Comparison of ENCODE assay signal across 14 mouse cellular contexts in the genomic region with DNA sequence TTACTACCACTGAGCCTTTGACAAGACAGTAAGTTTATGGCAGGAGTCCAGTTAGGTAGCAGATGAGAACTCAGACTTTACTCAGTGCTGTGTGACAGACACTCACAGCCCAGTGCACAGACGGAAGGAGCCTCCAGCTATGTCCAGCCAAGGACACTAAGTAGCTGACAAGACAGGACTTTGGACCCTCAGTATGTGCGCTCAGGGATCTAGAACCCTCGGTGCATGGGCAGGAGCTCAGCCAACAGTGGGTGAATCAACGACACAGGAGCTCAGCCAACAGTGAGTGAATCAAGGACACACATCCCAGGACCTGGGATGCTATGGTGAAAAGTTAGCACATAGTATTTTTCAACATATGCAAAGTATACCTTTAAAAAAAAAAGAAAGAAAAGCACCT. TPM values are rescaled to one million over a fixed set of nuclear protein-coding genes. Genes with fewer than 3 reads are reported as not detected.
DNase-seq lines count a peak whose midpoint lies in the region; ATAC-seq and TF ChIP-seq lines count a peak whose summit lies in the region.
"Had no signal": no experiment of that assay in that cellular context is flagged by ENCODE, and none has a peak within 500 bp of the region (broad histone marks: within the 10 kb centered on the region; RNA-seq: fewer than 3 reads in every experiment).

No protein-coding gene starts in this region.

- peaks cover 5% of the 10 kb centered on the region; the same call in 1 of the 2 replicates for H3K4me1 ChIP-seq in heart, postnatal 0 days (ENCODE audit: control insufficient read depth, insufficient read depth)
- peaks cover 5% of the 10 kb centered on the region; the same call in 1 of the 2 replicates for H3K4me1 ChIP-seq in intestine, embryonic 16.5 days (ENCODE audit: control insufficient read depth, insufficient read depth, low read length)
- no peaks in the 10 kb centered on the region for H3K4me1 ChIP-seq in kidney, postnatal 0 days (replicated peaks; ENCODE audit: insufficient read depth, low read length)
- H3K4me1 ChIP-seq: forebrain, embryonic 13.5 days; midbrain, embryonic 12.5 days; neural tube, embryonic 15.5 days had no signal

- no peak for TF ChIP-seq EP300 in heart, postnatal 0 days (IDR thresholded peaks at IDR 0.05; ENCODE audit: low read depth)

- H3K4me2 ChIP-seq in heart, postnatal 0 days (ENCODE audit: low read depth, low read length), result no peak overlapping the region
- no peak overlapping the region for H3K4me2 ChIP-seq in intestine, embryonic 16.5 days (ENCODE audit: low read depth, low read length)
- no peak overlapping the region for H3K4me2 ChIP-seq in kidney, postnatal 0 days (ENCODE audit: low read length)
- H3K4me2 ChIP-seq: embryonic facial prominence, embryonic 15.5 days; forebrain, embryonic 13.5 days; limb, embryonic 12.5 days; midbrain, embryonic 12.5 days; neural tube, embryonic 15.5 days had no signal

- DNase-seq in adrenal gland, postnatal 36 days, result peak; percentile 34 to 36
- DNase-seq in adrenal gland, postnatal 4 days (ENCODE audit: low spot score in 2 of 2), result no peak
- no peak for DNase-seq in heart, postnatal 0 days (ENCODE audit: low spot score)
- no peak for DNase-seq in heart, postnatal 14 days
- no peak for DNase-seq in kidney, postnatal 0 days (ENCODE audit: low spot score)
- no peak for DNase-seq in layer of hippocampus, postnatal 36 days
- no peak for DNase-seq in c-Kit-positive CD71-positive TER-119-positive erythroid progenitor cells, embryonic 14.5 days (ENCODE audit: low spot score)

- H3K9ac ChIP-seq in heart, postnatal 0 days (replicated peaks; ENCODE audit: low read depth, low read length), result no peak overlapping the region
- no peak overlapping the region for H3K9ac ChIP-seq in intestine, embryonic 16.5 days (ENCODE audit: low read depth, low read length)
- no peak overlapping the region for H3K9ac ChIP-seq in kidney, postnatal 0 days (ENCODE audit: low read depth, low read length)
- H3K9ac ChIP-seq: embryonic facial prominence, embryonic 15.5 days; forebrain, embryonic 13.5 days; limb, embryonic 12.5 days; midbrain, embryonic 12.5 days; neural tube, embryonic 15.5 days had no signal

- WGBS in heart, postnatal 0 days, result 80% methylated on average over 4 of the region's 4 CpGs
- 67% methylated on average over 4 of the region's 4 CpGs for WGBS in intestine, embryonic 16.5 days
- WGBS in kidney, postnatal 0 days, result 72% methylated on average over 4 of the region's 4 CpGs

- no peak overlapping the region for H3K4me3 ChIP-seq in heart, postnatal 0 days (ENCODE audit: low read depth, low read length)
- H3K4me3 ChIP-seq in intestine, embryonic 16.5 days (ENCODE audit: low read length), result no peak overlapping the region
- no peak overlapping the region for H3K4me3 ChIP-seq in kidney, postnatal 0 days (replicated peaks; ENCODE audit: low read depth, low read length)
- H3K4me3 ChIP-seq: embryonic facial prominence, embryonic 15.5 days; forebrain, embryonic 13.5 days; limb, embryonic 12.5 days; midbrain, embryonic 12.5 days; neural tube, embryonic 15.5 days had no signal

- no peak for ATAC-seq in heart, postnatal 0 days (ENCODE audit: insufficient read depth, low read depth)
- ATAC-seq in intestine, embryonic 16.5 days, result peak; percentile 39; the same call in 1 of the 2 replicates
- ATAC-seq in kidney, postnatal 0 days (replicated peaks; ENCODE audit: low FRiP score, low read depth), result peak; percentile 75; the same call in 1 of the 2 replicates

- peak overlapping the region; percentile 49; the same call in 1 of the 2 replicates for H3K27ac ChIP-seq in heart, postnatal 0 days (ENCODE audit: low read depth)
- 0 out of 2 replicates have a peak overlapping the region, but pooled peaks have one; percentile 16 for H3K27ac ChIP-seq in intestine, embryonic 16.5 days (ENCODE audit: low read length)
- no peak overlapping the region for H3K27ac ChIP-seq in kidney, postnatal 0 days
- H3K27ac ChIP-seq: limb, embryonic 12.5 days; macrophage; neural tube, embryonic 15.5 days had no signal

- TF ChIP-seq CTCF in heart, postnatal 0 days (IDR thresholded peaks at IDR 0.05; ENCODE audit: low read depth), result no peak
- no peak for TF ChIP-seq CTCF in kidney, postnatal 0 days (IDR thresholded peaks at IDR 0.05; ENCODE audit: low read depth)

- no peaks in the 10 kb centered on the region for H3K36me3 ChIP-seq in heart, postnatal 0 days (replicated peaks; ENCODE audit: control insufficient read depth, insufficient read depth, low read length)
- H3K36me3 ChIP-seq in intestine, embryonic 16.5 days (ENCODE audit: control insufficient read depth, insufficient read depth, low read length), result 0 out of 2 replicates have a peak, but pooled peaks cover 2% of the 10 kb centered on the region
- peaks cover 24% of the 10 kb centered on the region for H3K36me3 ChIP-seq in kidney, postnatal 0 days (ENCODE audit: insufficient read depth, low read length)
- H3K36me3 ChIP-seq: embryonic facial prominence, embryonic 15.5 days had no signal

- H3K9me3 ChIP-seq in heart, postnatal 0 days (replicated peaks; ENCODE audit: control insufficient read depth, low read length), result no peaks in the 10 kb centered on the region
- no peaks in the 10 kb centered on the region for H3K9me3 ChIP-seq in intestine, embryonic 16.5 days (ENCODE audit: control insufficient read depth, low read length)
- H3K9me3 ChIP-seq in kidney, postnatal 0 days (replicated peaks; ENCODE audit: low read length), result no peaks in the 10 kb centered on the region
- H3K9me3 ChIP-seq: embryonic facial prominence, embryonic 15.5 days; forebrain, embryonic 13.5 days; limb, embryonic 12.5 days; midbrain, embryonic 12.5 days; neural tube, embryonic 15.5 days had no signal

- intact Hi-C loops in heart, postnatal 14 days (cut with DNase I), result loop anchor here (1.0 to 2.0 kb wide), 2 partner anchors 16 to 93 kb away; partner anchors contain the start of gene Ccdc88c

- no peaks in the 10 kb centered on the region for H3K27me3 ChIP-seq in heart, postnatal 0 days (ENCODE audit: control insufficient read depth, insufficient read depth, low read length)
- H3K27me3 ChIP-seq in intestine, embryonic 16.5 days (replicated peaks; ENCODE audit: control insufficient read depth, insufficient read depth, low read length), result no peaks in the 10 kb centered on the region
- H3K27me3 ChIP-seq in kidney, postnatal 0 days (ENCODE audit: insufficient read depth, low read length), result no peaks in the 10 kb centered on the region
- H3K27me3 ChIP-seq: embryonic facial prominence, embryonic 15.5 days; forebrain, embryonic 13.5 days; limb, embryonic 12.5 days; midbrain, embryonic 12.5 days; neural tube, embryonic 15.5 days had no signal

RNA-seq across cellular contexts. Expression of gene Gpr68, which starts 28.7 kb away (rescaled TPM):
- total RNA-seq in adrenal gland, postnatal 36 days (2021), result under 1 TPM; 0.79 to 0.82 TPM
- total RNA-seq in adrenal gland, postnatal 4 days (2021), result 1 to 10 TPM; 2.5 to 2.8 TPM
- total RNA-seq in heart, postnatal 0 days (2014; rRNA removed; ENCODE audit: low replicate concordance), result 2.5 and 7.4 TPM in 2 replicates
- 1.8 and 2.0 TPM in 2 replicates for polyA plus RNA-seq in heart, postnatal 0 days (2015; fragmentation: Nextera tagmentation; extraction: Ambion mirVana)
- under 1 TPM; 0.38 to 0.41 TPM for total RNA-seq in heart, postnatal 14 days (2021)
- 0.48 and 0.56 TPM in 2 replicates for polyA plus RNA-seq in intestine, embryonic 16.5 days (2015; fragmentation: Nextera tagmentation; extraction: Ambion mirVana)
- 0.36 and 0.57 TPM in 2 replicates for polyA plus RNA-seq in kidney, postnatal 0 days (2015; fragmentation: Nextera tagmentation; extraction: Ambion mirVana)
- total RNA-seq in layer of hippocampus, postnatal 36 days (2021), result 10 to 100 TPM; 22.7 to 24.7 TPM

Comparison
In these comparisons a context has a peak if more than half of its experiments do, and no peak if none do; other contexts are left out.
1. DNase-seq: peak in adrenal gland, postnatal 36 days (2 of 2); none in adrenal gland, postnatal 4 days (0 of 2), heart, postnatal 0 days (single experiment), heart, postnatal 14 days (0 of 2), kidney, postnatal 0 days (single experiment), layer of hippocampus, postnatal 36 days (0 of 2) and c-Kit-positive CD71-positive TER-119-positive erythroid progenitor cells, embryonic 14.5 days (single experiment).